Mouse (Mus musculus) embryo, embryonic 11 days (tissue): ENCODE results near the gene Msrb3.
A peak's percentile ranks its signal among the peaks of the same experiment; 100 is the strongest.

Source experiments
- DNase-seq: peaks from one replicate; pipeline ENCODE4 v3.0.0-alpha.2; 2015

Msrb3 gene

GRCm38 (mm10) chr10:120898785-120899762 is at the start of gene Msrb3:
Msrb3 (minus strand) TSS chr10:120899101.
- peak; percentile 90 for DNase-seq

GRCm38 (mm10) chr10:120948461-120948860 is 49.6 kb upstream of the Msrb3 start:
- no peak for DNase-seq

GRCm38 (mm10) chr10:120947842-120948241 is 48.9 kb upstream of the Msrb3 start:
- DNase-seq, result no peak

- DNase-seq, result no peak
Measured at GRCm38 (mm10) chr10:120946847-120947246, 47.9 kb upstream of the Msrb3 start.

GRCm38 (mm10) chr10:120938904-120939208 is 40.0 kb upstream of the Msrb3 start:
- no peak for DNase-seq

- DNase-seq, result peak; percentile 66
Measured at GRCm38 (mm10) chr10:120938077-120938903, 39.4 kb upstream of the Msrb3 start.

GRCm38 (mm10) chr10:120929536-120929935 is 30.6 kb upstream of the Msrb3 start:
- no peak for DNase-seq

- DNase-seq, result no peak
Measured at GRCm38 (mm10) chr10:120928183-120928582, 29.3 kb upstream of the Msrb3 start.

- DNase-seq, result no peak
Measured at GRCm38 (mm10) chr10:120926156-120926555, 27.3 kb upstream of the Msrb3 start.

GRCm38 (mm10) chr10:120921501-120921900 is 22.6 kb upstream of the Msrb3 start:
- no peak for DNase-seq

GRCm38 (mm10) chr10:120920604-120921003 is 21.7 kb upstream of the Msrb3 start:
- no peak for DNase-seq

GRCm38 (mm10) chr10:120916250-120916649 is 17.3 kb upstream of the Msrb3 start:
- DNase-seq, result peak; percentile 14

GRCm38 (mm10) chr10:120914948-120915631 is 16.2 kb upstream of the Msrb3 start:
- no peak for DNase-seq

- DNase-seq, result no peak
Measured at GRCm38 (mm10) chr10:120914286-120914685, 15.4 kb upstream of the Msrb3 start.

GRCm38 (mm10) chr10:120913796-120914195 is 14.9 kb upstream of the Msrb3 start:
- DNase-seq, result no peak

GRCm38 (mm10) chr10:120911971-120912370 is 13.1 kb upstream of the Msrb3 start:
- no peak for DNase-seq

- no peak for DNase-seq
Measured at GRCm38 (mm10) chr10:120908776-120909574, 10.1 kb upstream of the Msrb3 start.

GRCm38 (mm10) chr10:120904676-120905075 is 5.8 kb upstream of the Msrb3 start:
- no peak for DNase-seq

- no peak for DNase-seq
Measured at GRCm38 (mm10) chr10:120903843-120904468, 5.1 kb upstream of the Msrb3 start.

GRCm38 (mm10) chr10:120901746-120902145 is 2.8 kb upstream of the Msrb3 start:
- DNase-seq, result no peak

GRCm38 (mm10) chr10:120900096-120900495 is 1.2 kb upstream of the Msrb3 start:
- DNase-seq, result no peak

GRCm38 (mm10) chr10:120898357-120898756 is 544 bp downstream of the Msrb3 start:
- DNase-seq, result peak; percentile 68
